Mouse (Mus musculus) megakaryocyte progenitor cell, adult 5-6 weeks (primary cell): ENCODE data around the gene Coq7. TPM values are rescaled to one million over a fixed set of nuclear protein-coding genes. Genes with fewer than 3 reads are reported as not detected.
A peak's percentile ranks its signal among the peaks of the same experiment; 100 is the strongest.

Experiments used
- ATAC-seq: replicated peaks from 2 replicates; pipeline ENCODE4 v1.8.0; 2016; ENCODE audit warnings: mild to moderate bottlenecking, moderate TSS enrichment, inconsistent platforms; ENCODE audit not compliant: poor library complexity
- total RNA-seq, 2 experiments: library from RNA; stranded (forward) in 1 of 2; stranded (reverse) in 1 of 2; fragments of 157-497, 149-512 nt in 1 of 2; fragments of 200-1000 nt in 1 of 2; gene quantifications; 2 replicates each; pipeline versions ENCODE4 v1.2.3 to v1.2.4; 2015 to 2017

Coq7 gene
- 32.5 and 36.9 TPM in 2 replicates for total RNA-seq (2015)
- 32.6 and 39.1 TPM in 2 replicates for total RNA-seq (2017)

- peak; percentile 93 for ATAC-seq
These were observed at the start of gene Coq7 for GRCm38 (mm10) chr7:118533178-118533578. Gene Coq7 (minus strand): TSS chr7:118533356.

- no peak for ATAC-seq
These were observed 46.8 kb upstream of the Coq7 start for GRCm38 (mm10) chr7:118579938-118580337.

- no peak for ATAC-seq
These were observed 45.1 kb upstream of the Coq7 start for GRCm38 (mm10) chr7:118578269-118578668.

- ATAC-seq, result no peak
These were observed 38.9 kb upstream of the Coq7 start for GRCm38 (mm10) chr7:118572039-118572438.

- no peak for ATAC-seq
These were observed 38.2 kb upstream of the Coq7 start for GRCm38 (mm10) chr7:118571350-118571749.

GRCm38 (mm10) chr7:118569121-118569543, 36.0 kb upstream of the Coq7 start:
- no peak for ATAC-seq

- no peak for ATAC-seq
These were observed 21.1 kb upstream of the Coq7 start for GRCm38 (mm10) chr7:118554290-118554689.

- no peak for ATAC-seq
These were observed 20.7 kb upstream of the Coq7 start for GRCm38 (mm10) chr7:118553881-118554280.

GRCm38 (mm10) chr7:118547451-118547850, 14.3 kb upstream of the Coq7 start:
- no peak for ATAC-seq

- ATAC-seq, result no peak
These were observed 11.0 kb upstream of the Coq7 start for GRCm38 (mm10) chr7:118544128-118544527.

GRCm38 (mm10) chr7:118535076-118535475, 1.9 kb upstream of the Coq7 start:
- ATAC-seq, result no peak

- ATAC-seq, result no peak
These were observed 1.2 kb upstream of the Coq7 start for GRCm38 (mm10) chr7:118534326-118534725.

GRCm38 (mm10) chr7:118532519-118533177, 508 bp downstream of the Coq7 start:
- peak; percentile 95 for ATAC-seq

- ATAC-seq, result no peak
These were observed 6.2 kb downstream of the Coq7 start for GRCm38 (mm10) chr7:118526967-118527366.

- peak; percentile 64 for ATAC-seq
These were observed 11.1 kb downstream of the Coq7 start for GRCm38 (mm10) chr7:118522077-118522476.

GRCm38 (mm10) chr7:118519661-118520060, 13.5 kb downstream of the Coq7 start:
- no peak for ATAC-seq

GRCm38 (mm10) chr7:118518687-118519086, 14.5 kb downstream of the Coq7 start:
- peak; percentile 86 for ATAC-seq

- ATAC-seq, result peak; percentile 70
These were observed 15.3 kb downstream of the Coq7 start for GRCm38 (mm10) chr7:118517819-118518218.

- ATAC-seq, result no peak
These were observed 24.6 kb downstream of the Coq7 start for GRCm38 (mm10) chr7:118508556-118508955.

GRCm38 (mm10) chr7:118503844-118504243, 29.3 kb downstream of the Coq7 start:
- no peak for ATAC-seq

GRCm38 (mm10) chr7:118502333-118502732, 30.8 kb downstream of the Coq7 start:
- no peak for ATAC-seq

- no peak; the same call in 1 of the 2 replicates for ATAC-seq
These were observed 33.2 kb downstream of the Coq7 start for GRCm38 (mm10) chr7:118499784-118500435.
